Mouse (Mus musculus) forelimb bud, embryonic 11.5 days (tissue): ENCODE results near the gene Baiap3.
A peak's percentile ranks its signal among the peaks of the same experiment; 100 is the strongest.

ENCODE experiments used
- DNase-seq: peaks from one replicate; pipeline ENCODE4 v3.0.0-alpha.2; 2012; ENCODE audit warnings: low read depth, low spot score

The Baiap3 gene

GRCm38 (mm10) chr17:25256140-25256754 is at the start of gene Baiap3:
Gene Baiap3, minus strand, starts transcription at chr17:25256364.
- DNase-seq: no peak

GRCm38 (mm10) chr17:25298094-25298493 is 41.9 kb upstream of the Baiap3 start, which contains the start of gene Prss34:
Gene Prss34, plus strand, starts transcription at chr17:25298394.
- DNase-seq: no peak

- DNase-seq: no peak
Observed at GRCm38 (mm10) chr17:25294111-25294510, 37.9 kb upstream of the Baiap3 start.

- DNase-seq: no peak
Observed at GRCm38 (mm10) chr17:25293495-25293894, 37.3 kb upstream of the Baiap3 start.

GRCm38 (mm10) chr17:25290411-25290810 is 34.2 kb upstream of the Baiap3 start:
- DNase-seq: no peak

- DNase-seq: no peak
Observed at GRCm38 (mm10) chr17:25288842-25289241, 32.7 kb upstream of the Baiap3 start.

- peak; percentile 81 for DNase-seq
Observed at GRCm38 (mm10) chr17:25285033-25285432, 28.9 kb upstream of the Baiap3 start.

- DNase-seq: no peak
Observed at GRCm38 (mm10) chr17:25282133-25282532, 26.0 kb upstream of the Baiap3 start.

GRCm38 (mm10) chr17:25275833-25276232 is 19.7 kb upstream of the Baiap3 start:
- no peak for DNase-seq

- no peak for DNase-seq
Observed at GRCm38 (mm10) chr17:25274571-25275346, 18.6 kb upstream of the Baiap3 start, which contains the start of gene Ube2i. Gene Ube2i, minus strand, starts transcription at chr17:25274622.

GRCm38 (mm10) chr17:25273706-25274501 is 17.7 kb upstream of the Baiap3 start:
- DNase-seq: peak; percentile 99

GRCm38 (mm10) chr17:25272951-25273705 is 17.0 kb upstream of the Baiap3 start:
- DNase-seq: no peak

GRCm38 (mm10) chr17:25272326-25272725 is 16.2 kb upstream of the Baiap3 start:
- no peak for DNase-seq

- no peak for DNase-seq
Observed at GRCm38 (mm10) chr17:25270795-25271335, 14.7 kb upstream of the Baiap3 start.

- no peak for DNase-seq
Observed at GRCm38 (mm10) chr17:25264453-25264852, 8.3 kb upstream of the Baiap3 start.

GRCm38 (mm10) chr17:25257804-25258261 is 1.7 kb upstream of the Baiap3 start:
- no peak for DNase-seq

GRCm38 (mm10) chr17:25255110-25255509 is 1.1 kb downstream of the Baiap3 start:
- no peak for DNase-seq

- DNase-seq: no peak
Observed at GRCm38 (mm10) chr17:25253760-25254159, 2.4 kb downstream of the Baiap3 start.

- DNase-seq: no peak
Observed at GRCm38 (mm10) chr17:25252643-25253042, 3.5 kb downstream of the Baiap3 start.

- no peak for DNase-seq
Observed at GRCm38 (mm10) chr17:25250181-25250835, 5.9 kb downstream of the Baiap3 start.
